Mouse (Mus musculus) stomach, embryonic 15.5 days (tissue): ENCODE measurements around the gene Ergic1. TPM values are rescaled to one million over a fixed set of nuclear protein-coding genes. Genes with fewer than 3 reads are reported as not detected.

ENCODE experiments used
- ATAC-seq: fragments of 200-750 bp; cut with Nextera tagmentation; 2 replicates; pipeline ENCODE4 v1.8.0; 2017; ENCODE audit warnings: low read depth, moderate number of reproducible peaks, moderate TSS enrichment; ENCODE audit not compliant: insufficient read depth, low FRiP score
- H3K27ac ChIP-seq: fragments of 300-500 bp; sonication (generic); 2 replicates; pipeline ENCODE4 v1.5.1; 2015; ENCODE audit warnings: mild to moderate bottlenecking, inconsistent platforms
- H3K27me3 ChIP-seq: fragments of 300-500 bp; sonication (generic); replicated peaks from 2 replicates; pipeline ENCODE4 v1.6.1; 2015; ENCODE audit warnings: inconsistent platforms
- H3K36me3 ChIP-seq: fragments of 300-500 bp; sonication (generic); 2 replicates; pipeline ENCODE4 v1.6.1; 2015; ENCODE audit warnings: inconsistent platforms
- H3K4me1 ChIP-seq: fragments of 300-500 bp; sonication (generic); 2 replicates; pipeline ENCODE4 v1.6.1; 2015; ENCODE audit warnings: inconsistent platforms
- H3K4me2 ChIP-seq: fragments of 300-500 bp; sonication (generic); 2 replicates; pipeline ENCODE4 v1.6.1; 2015; ENCODE audit warnings: mild to moderate bottlenecking, inconsistent platforms
- H3K4me3 ChIP-seq: fragments of 300-500 bp; sonication (generic); replicated peaks from 2 replicates; pipeline ENCODE4 v1.5.1; 2015; ENCODE audit warnings: inconsistent platforms
- H3K9ac ChIP-seq: fragments of 300-500 bp; sonication (generic); 2 replicates; pipeline ENCODE4 v1.6.1; 2015; ENCODE audit warnings: inconsistent platforms
- H3K9me3 ChIP-seq: fragments of 300-500 bp; sonication (generic); 2 replicates; pipeline ENCODE4 v1.6.1; 2016; ENCODE audit warnings: inconsistent platforms
- WGBS: fragments of 180-500 bp; shearing (Covaris S2); methylation state at CpG from one replicate; pipeline ENCODE4 v1.1.7; 2015; 5-methylcytosine and 5-hydroxymethylcytosine counted together
- polyA plus RNA-seq: library from polyadenylated mRNA; unstranded; fragments of >200 nt; fragmentation: Nextera tagmentation; extraction: Ambion mirVana; gene quantifications from 2 replicates; pipeline ENCODE4 v1.2.1, GENCODE M21; 2015

Gene Ergic1
- polyA plus RNA-seq, 1 experiment from 2014 or later: 106 TPM

DNA sequence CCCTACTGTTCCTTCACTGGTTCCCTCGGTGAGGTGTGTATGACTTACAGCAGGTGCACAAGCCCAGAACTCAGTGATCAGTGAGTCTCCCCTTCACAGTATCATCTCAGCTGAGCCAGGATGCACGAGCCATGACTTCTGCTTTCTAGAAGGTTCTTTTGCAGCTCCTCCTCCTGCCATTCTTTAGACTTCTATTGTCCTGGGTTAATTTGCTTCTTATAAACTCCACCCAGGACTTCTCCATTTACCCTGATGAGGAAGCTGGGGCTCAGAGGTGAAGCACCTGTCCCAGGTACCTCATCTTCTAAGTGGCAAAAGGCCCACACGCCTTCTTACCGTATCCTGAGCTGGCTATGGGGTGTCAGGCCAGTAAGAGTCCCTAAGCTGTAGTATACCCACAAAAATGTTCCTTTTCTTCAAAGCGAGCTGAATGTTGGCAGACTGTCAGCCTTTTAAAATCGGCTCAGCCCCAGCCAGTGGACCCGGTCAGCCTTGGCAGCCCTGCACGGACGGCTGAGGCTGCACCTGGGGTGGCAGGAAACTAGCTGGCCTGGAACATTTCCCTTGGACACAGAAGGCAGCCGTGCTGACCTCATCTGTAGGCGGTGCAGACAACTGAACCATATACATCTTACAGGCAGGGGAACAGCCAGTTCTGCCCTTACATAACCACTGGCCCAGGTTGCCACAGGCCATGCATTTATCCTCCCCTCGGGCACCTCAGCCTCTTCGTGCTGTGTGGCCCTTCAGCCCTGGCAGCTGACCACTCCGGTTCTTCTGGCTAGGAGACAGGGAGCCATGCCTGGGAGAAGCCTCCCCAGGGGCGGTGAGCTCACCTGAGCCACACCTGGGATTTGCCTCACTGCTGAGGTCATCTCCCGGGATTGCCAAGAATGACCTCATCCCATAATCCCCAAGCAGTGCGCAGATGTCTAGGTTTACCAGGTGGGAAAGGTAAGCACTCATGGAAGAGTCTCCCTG is 59.8 kb downstream of the Ergic1 start:
- Histone ChIP-seq H3K9ac (no peak overlapping the region), H3K36me3 (peaks cover 16% of the 10 kb centered on the region)
- ATAC-seq: no peak

DNA sequence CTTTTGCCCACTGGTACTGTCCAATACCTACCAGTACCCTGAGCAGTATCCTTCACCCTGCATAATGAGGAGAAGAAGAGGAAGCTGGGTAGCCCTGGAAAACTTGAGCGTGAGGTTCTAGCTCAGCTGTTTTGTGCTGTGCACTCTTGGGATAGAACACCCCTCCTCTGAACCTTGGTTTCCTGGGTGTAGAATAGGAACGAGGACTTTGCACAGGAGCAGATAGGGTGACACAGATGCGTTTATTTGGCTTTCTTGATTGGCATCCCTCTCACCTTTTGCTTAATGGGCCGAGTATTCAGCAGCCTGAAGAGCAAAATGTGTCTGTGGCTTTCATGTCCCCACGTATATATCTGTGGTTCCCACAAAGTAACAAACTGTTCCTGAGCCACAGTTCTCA is 60.6 kb downstream of the Ergic1 start:
- H3K9me3 ChIP-seq: no peaks in the 10 kb centered on the region
- H3K27ac ChIP-seq: 0 out of 2 replicates have a peak overlapping the region, but pooled peaks have one; percentile 31
- WGBS: 79% methylated on average over 5 of the region's 5 CpGs
- H3K9ac ChIP-seq: no peak overlapping the region
- H3K4me1 ChIP-seq: 0 out of 2 replicates have a peak, but pooled peaks cover 2% of the 10 kb centered on the region
- H3K4me3 ChIP-seq: no peak overlapping the region
- ATAC-seq: no peak
- peaks cover 16% of the 10 kb centered on the region for H3K36me3 ChIP-seq
- H3K4me2 ChIP-seq: no peak overlapping the region
- H3K27me3 ChIP-seq: no peaks in the 10 kb centered on the region

More for the DNA sequence above, 59.8 kb downstream of the Ergic1 start:
- no peaks in the 10 kb centered on the region for H3K9me3 ChIP-seq
- no peak overlapping the region for H3K4me3 ChIP-seq
- H3K4me1 ChIP-seq: 0 out of 2 replicates have a peak, but pooled peaks cover 2% of the 10 kb centered on the region
- no peaks in the 10 kb centered on the region for H3K27me3 ChIP-seq
- H3K4me2 ChIP-seq: no peak overlapping the region
- peak overlapping the region; percentile 31; the same call in 1 of the 2 replicates for H3K27ac ChIP-seq
- WGBS: 83% methylated on average over 17 of the region's 17 CpGs

DNA sequence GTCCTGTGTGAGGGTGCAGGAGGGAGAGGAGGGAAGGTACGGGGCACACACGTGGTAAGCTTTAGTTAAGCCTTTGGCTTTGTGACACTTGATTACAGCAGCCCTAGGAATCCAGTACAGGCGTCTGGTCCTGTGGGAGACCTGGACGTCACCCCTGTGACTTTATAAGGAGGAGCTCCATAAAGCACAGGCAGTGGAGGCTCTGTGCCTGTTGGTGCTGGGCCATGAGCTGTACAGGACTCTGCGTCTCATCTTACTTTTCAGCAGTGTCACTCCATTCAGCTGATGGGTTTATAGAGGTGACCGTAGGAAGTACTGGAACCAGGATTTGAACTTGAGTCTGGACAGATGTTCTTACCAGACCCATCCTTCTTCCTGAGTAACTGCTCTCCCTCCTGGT is 62.7 kb downstream of the Ergic1 start:
- Histone ChIP-seq H3K9me3 (no peaks in the 10 kb centered on the region), H3K36me3 (peaks cover 16% of the 10 kb centered on the region), H3K27me3 (no peaks in the 10 kb centered on the region), H3K4me2 (no peak overlapping the region), H3K27ac (no peak overlapping the region), H3K4me3 (no peak overlapping the region), H3K9ac (no peak overlapping the region), H3K4me1 (0 out of 2 replicates have a peak, but pooled peaks cover 2% of the 10 kb centered on the region)
- 88% methylated on average over 6 of the region's 6 CpGs for WGBS
- no peak for ATAC-seq

- ATAC-seq: no peak
- peaks cover 18% of the 10 kb centered on the region; the same call in 1 of the 2 replicates for H3K36me3 ChIP-seq
- no peak overlapping the region for H3K9ac ChIP-seq
- no peak overlapping the region for H3K4me2 ChIP-seq
- 0 out of 2 replicates have a peak, but pooled peaks cover 2% of the 10 kb centered on the region for H3K4me1 ChIP-seq
- no peak overlapping the region for H3K27ac ChIP-seq
- H3K4me3 ChIP-seq: no peak overlapping the region
- 93% methylated on average over 10 of the region's 10 CpGs for WGBS
- no peaks in the 10 kb centered on the region for H3K9me3 ChIP-seq
- no peaks in the 10 kb centered on the region for H3K27me3 ChIP-seq
These were observed 63.7 kb downstream of the Ergic1 start for GRCm38 (mm10) chr17:26624999-26625398.

- Histone ChIP-seq H3K27me3 (no peaks in the 10 kb centered on the region), H3K9me3 (no peaks in the 10 kb centered on the region), H3K9ac (no peak overlapping the region), H3K36me3 (peaks cover 24% of the 10 kb centered on the region; the same call in 1 of the 2 replicates), H3K4me1 (0 out of 2 replicates have a peak, but pooled peaks cover 2% of the 10 kb centered on the region), H3K4me3 (no peak overlapping the region), H3K27ac (no peak overlapping the region), H3K4me2 (no peak overlapping the region)
- ATAC-seq: no peak
- WGBS: 90% methylated on average over 2 of the region's 2 CpGs
These were observed 64.3 kb downstream of the Ergic1 start for GRCm38 (mm10) chr17:26625521-26626010.

GRCm38 (mm10) chr17:26628479-26628878 is 67.2 kb downstream of the Ergic1 start:
- Histone ChIP-seq H3K27ac (no peak overlapping the region), H3K27me3 (no peaks in the 10 kb centered on the region), H3K4me2 (no peak overlapping the region), H3K9me3 (no peaks in the 10 kb centered on the region), H3K36me3 (peaks cover 19% of the 10 kb centered on the region; the same call in 1 of the 2 replicates), H3K4me3 (no peak overlapping the region), H3K4me1 (no peaks in the 10 kb centered on the region), H3K9ac (no peak overlapping the region)
- 0 out of 2 replicates have a peak, but pooled peaks have one; percentile 27 for ATAC-seq
- 85% methylated on average over 6 of the region's 6 CpGs for WGBS

GRCm38 (mm10) chr17:26628936-26629335 is 67.6 kb downstream of the Ergic1 start:
- 93% methylated on average over 3 of the region's 3 CpGs for WGBS
- Histone ChIP-seq H3K4me3 (no peak overlapping the region), H3K36me3 (peaks cover 16% of the 10 kb centered on the region; the same call in 1 of the 2 replicates), H3K4me1 (no peaks in the 10 kb centered on the region), H3K27ac (no peak overlapping the region), H3K4me2 (no peak overlapping the region), H3K9ac (no peak overlapping the region), H3K9me3 (no peaks in the 10 kb centered on the region), H3K27me3 (no peaks in the 10 kb centered on the region)
- no peak for ATAC-seq

GRCm38 (mm10) chr17:26631811-26632327 is 70.6 kb downstream of the Ergic1 start:
- no peak overlapping the region for H3K4me2 ChIP-seq
- H3K36me3 ChIP-seq: peaks cover 18% of the 10 kb centered on the region
- no peak overlapping the region for H3K27ac ChIP-seq
- no peak overlapping the region for H3K4me3 ChIP-seq
- ATAC-seq: no peak
- H3K27me3 ChIP-seq: no peaks in the 10 kb centered on the region
- H3K4me1 ChIP-seq: no peaks in the 10 kb centered on the region
- no peaks in the 10 kb centered on the region for H3K9me3 ChIP-seq
- 78% methylated on average over 8 of the region's 8 CpGs for WGBS
- H3K9ac ChIP-seq: no peak overlapping the region

DNA sequence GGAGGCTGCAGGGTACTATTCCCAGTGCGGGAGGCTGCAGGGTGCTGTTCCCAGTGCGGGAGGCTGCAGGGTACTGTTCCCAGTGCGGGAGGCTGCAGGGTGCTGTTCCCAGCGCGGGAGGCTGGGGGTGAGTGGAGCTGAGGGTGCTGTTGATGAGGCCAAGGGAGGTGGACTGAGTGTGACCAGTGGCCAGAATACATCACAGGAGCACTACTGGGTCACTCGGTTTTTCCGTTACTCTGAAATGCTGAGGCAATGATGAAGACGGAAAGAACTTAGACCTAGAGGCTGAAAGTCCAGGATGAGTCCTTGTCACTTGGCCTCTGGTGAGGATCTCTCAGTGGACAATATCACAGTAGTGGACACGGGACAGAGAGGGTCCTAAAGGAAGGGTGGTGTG is 71.9 kb downstream of the Ergic1 start:
- Histone ChIP-seq H3K9ac (no peak overlapping the region), H3K9me3 (no peaks in the 10 kb centered on the region), H3K36me3 (peaks cover 18% of the 10 kb centered on the region), H3K4me2 (no peak overlapping the region), H3K27me3 (no peaks in the 10 kb centered on the region), H3K4me1 (no peaks in the 10 kb centered on the region), H3K4me3 (no peak overlapping the region), H3K27ac (no peak overlapping the region)
- WGBS: 87% methylated on average over 9 of the region's 9 CpGs
- no peak for ATAC-seq

DNA sequence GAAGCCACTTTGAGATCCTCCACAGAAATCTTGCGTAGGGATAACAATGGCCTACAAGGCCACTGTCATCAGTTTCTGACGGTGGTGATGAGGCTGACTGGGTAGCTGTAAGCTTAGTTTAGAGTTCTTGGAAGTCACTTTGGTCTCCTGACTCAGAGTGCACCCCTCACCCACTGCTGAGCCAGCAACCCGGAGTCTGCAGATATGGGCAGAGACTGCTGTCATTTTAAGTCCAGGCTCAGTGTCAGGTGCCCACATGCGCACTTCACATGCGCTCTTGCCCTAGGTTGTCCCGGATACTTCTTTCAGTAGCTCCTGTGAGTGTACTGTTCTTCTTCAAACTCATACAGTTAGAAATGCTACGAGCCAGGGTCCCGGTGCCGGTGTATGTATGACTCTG is 72.6 kb downstream of the Ergic1 start:
- 96% methylated on average over 9 of the region's 9 CpGs for WGBS

DNA sequence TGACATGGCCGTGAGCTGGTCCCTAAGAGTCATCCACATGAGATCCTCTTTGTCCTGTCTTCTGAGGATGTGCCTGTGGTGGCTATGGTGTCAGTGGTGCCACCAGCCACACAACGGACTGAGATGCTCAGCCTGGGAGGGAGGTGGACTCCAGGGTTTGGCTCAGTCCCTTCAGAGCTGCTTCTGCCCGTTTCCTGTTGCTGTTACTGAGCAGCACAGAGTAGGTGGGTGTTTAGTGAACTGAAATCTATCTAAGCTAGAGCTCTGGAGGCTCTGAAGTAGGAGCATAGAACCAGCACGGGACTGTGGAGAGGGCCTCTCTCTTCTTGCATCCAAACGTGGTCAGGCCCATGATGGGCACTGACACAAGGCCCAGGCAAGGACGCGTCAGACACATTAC is 73.2 kb downstream of the Ergic1 start:
- ATAC-seq: no peak
- Histone ChIP-seq H3K4me1 (no peaks in the 10 kb centered on the region; the same call in 1 of the 2 replicates), H3K9ac (no peak overlapping the region), H3K27me3 (no peaks in the 10 kb centered on the region), H3K9me3 (no peaks in the 10 kb centered on the region), H3K4me2 (no peak overlapping the region), H3K36me3 (peaks cover 16% of the 10 kb centered on the region), H3K4me3 (no peak overlapping the region), H3K27ac (no peak overlapping the region)
- 88% methylated on average over 7 of the region's 7 CpGs for WGBS

More for the DNA sequence above, 72.6 kb downstream of the Ergic1 start:
- H3K4me2 ChIP-seq: no peak overlapping the region
- peaks cover 18% of the 10 kb centered on the region for H3K36me3 ChIP-seq
- no peak overlapping the region for H3K27ac ChIP-seq
- ATAC-seq: no peak
- no peaks in the 10 kb centered on the region; the same call in 1 of the 2 replicates for H3K4me1 ChIP-seq
- no peaks in the 10 kb centered on the region for H3K9me3 ChIP-seq
- no peak overlapping the region for H3K4me3 ChIP-seq
- no peak overlapping the region for H3K9ac ChIP-seq
- no peaks in the 10 kb centered on the region for H3K27me3 ChIP-seq

GRCm38 (mm10) chr17:26635951-26636350 is 74.7 kb downstream of the Ergic1 start:
- H3K9ac ChIP-seq: no peak overlapping the region
- no peaks in the 10 kb centered on the region for H3K27me3 ChIP-seq
- H3K4me3 ChIP-seq: no peak overlapping the region
- no peak for ATAC-seq
- 89% methylated on average over 7 of the region's 7 CpGs for WGBS
- H3K4me1 ChIP-seq: no peaks in the 10 kb centered on the region; the same call in 1 of the 2 replicates
- H3K27ac ChIP-seq: no peak overlapping the region
- no peak overlapping the region for H3K4me2 ChIP-seq
- H3K9me3 ChIP-seq: no peaks in the 10 kb centered on the region
- H3K36me3 ChIP-seq: peaks cover 18% of the 10 kb centered on the region
